Mouse (Mus musculus): Measurements from ENCODE around the gene Slc37a3.

GRCm38 (mm10) chr6:39397046-39397445 lies 19.6 kb upstream of the Slc37a3 start:
- TF ChIP-seq CHD2 (IDR thresholded peaks at IDR 0.05; ENCODE audit: low read depth, low read length): no peak
- peak; percentile 52; the same call in 1 of the 2 replicates for TF ChIP-seq ZNF384 (IDR thresholded peaks at IDR 0.05; ENCODE audit: low read depth, low read length)
- no peak for TF ChIP-seq ZC3H11A (IDR thresholded peaks at IDR 0.05; ENCODE audit: borderline replicate concordance, low read depth, low read length)
